Mouse (Mus musculus): ENCODE data around the gene Alpk3.

GRCm38 (mm10) chr7:81109717-81110651, 52.6 kb downstream of the Alpk3 start:
- TF ChIP-seq CTCF (IDR thresholded peaks at IDR 0.05; ENCODE audit: low read depth) (no peak), EP300 (IDR thresholded peaks at IDR 0.05; ENCODE audit: low read depth) (no peak)
